Mouse (Mus musculus) right cerebral cortex, postnatal 14 days (tissue): ENCODE measurements at regions not wholly inside any gene's neighbourhood (a gene's known extent, or its start where the extent isn't known, plus 50 kb on each side); places are given as distances from the start of the nearest gene placed in this dataset.

Experiments
- DNase-seq: peaks from one replicate; pipeline ENCODE4 v3.0.0; 2022

DNA sequence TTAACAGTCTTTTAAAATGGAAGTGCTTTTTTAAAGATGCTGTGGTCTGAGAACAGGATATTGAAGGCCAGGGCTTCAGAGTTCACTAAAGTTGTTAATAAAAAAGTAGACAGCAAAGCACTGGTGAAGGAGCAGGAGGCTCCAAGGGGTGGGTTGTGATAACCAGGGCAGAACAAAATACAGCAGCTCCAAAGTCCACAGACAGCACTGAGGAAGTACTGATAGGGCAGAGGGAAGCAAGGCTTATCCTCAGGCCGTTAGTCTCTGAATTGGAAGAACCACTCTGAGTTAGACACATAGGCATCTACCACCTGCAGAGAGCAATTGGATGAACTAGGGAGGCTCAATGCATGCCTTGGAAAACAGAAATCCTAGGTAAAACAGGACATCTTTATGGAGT, 62.1 kb downstream of the P2ry1 start:
- DNase-seq: no peak

DNA sequence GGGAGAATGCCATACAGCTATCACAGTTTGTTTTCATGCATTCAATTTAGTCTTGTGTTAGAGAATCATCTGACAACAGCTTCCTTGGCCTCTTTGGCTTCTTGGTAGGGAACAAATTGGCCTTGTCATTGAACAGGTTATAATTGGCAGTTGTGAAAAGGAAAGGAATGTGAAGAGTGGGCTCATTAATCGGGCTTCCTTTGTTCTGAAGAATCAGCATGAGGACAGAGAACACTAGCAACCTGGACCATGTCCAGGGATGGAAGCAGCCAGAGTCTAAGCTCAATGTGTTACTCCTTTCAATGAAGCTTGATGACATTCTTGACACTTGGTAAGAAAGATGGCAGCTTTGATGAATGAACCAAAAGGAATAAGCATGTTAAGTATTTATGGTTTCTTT, 64.5 kb downstream of the P2ry1 start:
- no peak for DNase-seq

DNA sequence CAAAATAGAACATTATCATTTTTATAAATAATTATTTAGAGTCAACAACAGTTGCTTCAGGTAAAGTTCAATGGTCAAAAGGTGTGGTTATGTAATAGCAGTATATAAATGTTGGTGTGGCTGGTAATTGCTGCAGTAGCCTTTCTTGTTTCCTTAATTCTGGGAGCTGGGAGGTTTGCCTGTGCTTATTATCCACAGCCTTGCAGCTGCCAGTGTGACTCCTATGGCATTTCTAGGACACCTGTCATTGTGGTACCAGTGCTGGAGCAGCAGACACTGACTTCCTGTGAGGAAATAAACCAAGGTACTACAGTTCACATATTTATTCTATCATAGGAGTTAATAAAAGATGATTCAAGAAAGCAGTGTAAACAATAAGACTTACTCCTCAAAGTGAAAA, 65.6 kb downstream of the P2ry1 start:
- no peak for DNase-seq

DNA sequence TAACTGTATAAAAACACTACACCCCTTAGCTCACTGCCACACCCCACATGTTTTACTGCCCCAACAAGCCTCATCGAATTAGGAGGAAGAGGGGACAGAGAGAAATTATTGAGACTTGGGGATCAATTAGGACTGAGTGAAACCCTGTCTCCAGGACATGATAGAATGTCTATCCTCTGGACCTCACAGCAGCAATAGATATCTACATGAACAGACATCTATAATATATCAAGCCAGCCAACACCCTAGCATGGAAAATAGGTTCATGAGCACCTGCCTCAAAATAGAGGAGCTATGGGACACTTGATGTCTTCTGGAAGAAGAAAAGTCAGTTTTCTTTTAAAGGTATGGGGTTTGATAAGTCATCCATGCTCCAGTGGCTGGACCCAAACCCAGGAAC, 68.4 kb downstream of the P2ry1 start:
- DNase-seq: no peak

DNA sequence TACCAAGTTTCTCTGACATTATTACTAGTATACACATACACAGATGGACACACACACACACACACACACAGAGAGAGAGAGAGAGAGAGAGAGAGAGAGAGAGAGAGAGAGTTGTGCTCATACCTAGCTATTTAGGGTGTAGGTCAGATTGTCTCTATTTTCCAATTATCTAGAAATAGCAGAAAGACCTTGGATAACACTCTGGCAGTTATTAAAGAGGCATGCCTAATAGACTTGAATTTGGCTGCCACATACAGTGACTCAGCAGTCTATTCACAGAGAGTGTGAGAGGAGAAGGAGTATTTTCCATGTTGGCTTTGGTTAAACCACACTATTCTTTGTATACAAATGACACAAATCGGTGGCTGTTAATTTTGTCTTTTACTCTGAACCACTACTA, 69.7 kb downstream of the P2ry1 start:
- no peak for DNase-seq

DNA sequence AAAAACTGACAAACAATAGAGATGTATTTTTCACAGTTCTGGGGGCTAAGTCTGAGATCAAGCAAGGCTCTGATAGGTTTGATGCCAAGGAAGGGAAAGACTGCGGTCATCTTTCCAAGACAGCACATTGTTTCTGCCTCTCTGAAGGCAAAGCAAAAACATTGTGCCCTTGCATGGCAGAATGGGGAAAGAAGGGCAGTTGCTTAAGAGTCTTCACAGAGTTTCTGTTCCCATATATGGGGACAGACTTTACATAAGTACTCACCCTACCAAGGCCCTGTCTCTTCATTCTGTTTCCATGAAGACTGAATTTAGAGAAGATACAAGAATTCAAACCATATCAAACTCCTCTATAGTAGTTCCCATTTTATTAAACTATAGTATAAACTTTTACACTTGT, 70.5 kb downstream of the P2ry1 start:
- no peak for DNase-seq

DNA sequence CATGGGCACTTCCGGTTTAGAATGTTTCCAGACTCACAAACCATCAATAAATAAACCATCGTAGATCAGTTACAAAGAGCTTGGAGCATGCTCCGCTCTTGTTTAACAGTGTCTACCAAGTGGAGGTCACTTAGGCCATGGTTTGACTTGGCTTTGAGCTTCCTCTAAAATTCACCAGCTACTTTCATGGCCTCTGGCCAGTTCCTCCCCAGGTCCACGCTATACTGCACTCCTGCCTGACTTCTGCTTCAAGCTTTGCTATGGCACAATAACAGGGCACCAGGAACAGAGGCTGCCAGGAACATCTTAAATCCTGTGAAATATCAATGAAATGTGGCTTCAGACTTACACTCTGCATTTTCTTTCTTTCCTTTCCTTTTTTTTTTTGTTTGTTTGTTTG, 71.2 kb downstream of the P2ry1 start:
- DNase-seq: no peak

DNA sequence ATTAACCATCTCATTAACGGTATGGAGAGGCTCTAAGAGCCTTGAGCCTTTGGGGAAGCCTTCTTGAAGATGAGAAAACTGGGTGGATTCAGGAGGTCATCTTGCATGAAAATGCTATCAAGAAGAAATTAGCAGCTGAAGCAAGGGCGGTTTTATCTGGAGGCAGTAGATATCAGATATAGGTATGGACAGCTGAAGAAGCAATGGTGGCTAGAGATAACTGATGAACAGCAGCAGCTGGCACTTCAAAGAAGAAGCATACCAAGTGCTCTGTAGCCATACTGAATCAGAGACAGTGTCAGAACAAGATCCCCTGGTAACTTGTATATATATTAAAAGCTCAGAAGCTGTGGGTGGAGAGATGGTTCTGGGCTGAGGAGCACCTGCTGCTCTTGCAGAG, 73.2 kb downstream of the P2ry1 start:
- no peak for DNase-seq

DNA sequence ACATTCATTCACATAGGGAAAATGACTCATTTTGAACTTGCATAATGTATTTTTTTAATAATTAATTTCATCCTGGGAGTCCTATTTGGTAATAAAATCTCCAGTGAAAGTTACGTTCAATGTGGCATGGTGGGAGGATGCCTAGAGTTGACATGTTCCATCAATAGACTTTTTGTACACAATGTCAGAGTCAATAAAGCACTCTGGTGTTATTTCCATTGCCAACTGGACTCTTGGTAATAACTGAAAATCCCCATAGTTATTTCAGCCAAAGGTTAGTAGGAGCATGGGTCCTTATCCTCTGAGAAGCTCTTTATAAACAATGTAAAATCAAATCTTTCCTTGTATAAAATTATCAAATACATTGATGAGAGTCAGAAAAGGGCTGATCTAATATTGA, 87.3 kb downstream of the P2ry1 start:
- DNase-seq: no peak

DNA sequence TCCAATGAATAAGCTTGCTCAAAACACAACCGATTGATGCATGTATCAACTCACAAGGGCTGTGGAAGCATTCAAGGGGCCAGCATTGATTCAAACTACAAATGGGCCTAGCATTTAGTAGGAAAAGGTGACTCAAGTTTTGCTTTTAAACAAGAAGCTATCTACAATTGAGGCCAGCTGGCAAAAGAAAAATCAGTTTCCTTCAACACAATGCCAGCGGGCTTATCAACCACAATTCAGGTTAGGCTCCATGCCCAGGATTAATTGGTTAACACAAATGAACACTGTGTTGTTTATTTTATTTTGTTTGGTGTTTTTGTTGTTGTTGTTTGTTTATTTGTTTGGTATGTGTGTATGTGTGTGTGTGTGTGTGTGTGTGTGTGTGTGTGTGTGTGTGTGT, 89.4 kb downstream of the P2ry1 start:
- DNase-seq: no peak

DNA sequence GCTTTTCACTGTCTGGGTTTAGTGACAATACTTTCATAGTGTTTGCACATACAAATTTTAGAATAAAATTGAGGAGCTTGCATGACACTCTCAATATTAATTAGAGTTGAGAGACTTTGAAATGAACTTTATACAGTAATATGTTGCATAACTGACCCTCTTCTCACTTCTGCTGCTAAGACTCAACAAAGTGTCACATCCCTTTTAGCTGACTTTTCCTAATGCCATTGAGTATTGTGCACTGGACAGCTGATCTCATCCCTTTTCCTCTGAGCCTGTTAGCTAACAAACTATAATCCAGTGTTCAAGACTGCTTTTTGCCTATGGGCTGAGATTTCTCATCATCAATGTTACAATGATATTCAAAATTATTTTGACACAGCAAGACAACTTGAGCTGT, 113.8 kb downstream of the P2ry1 start:
- no peak for DNase-seq

DNA sequence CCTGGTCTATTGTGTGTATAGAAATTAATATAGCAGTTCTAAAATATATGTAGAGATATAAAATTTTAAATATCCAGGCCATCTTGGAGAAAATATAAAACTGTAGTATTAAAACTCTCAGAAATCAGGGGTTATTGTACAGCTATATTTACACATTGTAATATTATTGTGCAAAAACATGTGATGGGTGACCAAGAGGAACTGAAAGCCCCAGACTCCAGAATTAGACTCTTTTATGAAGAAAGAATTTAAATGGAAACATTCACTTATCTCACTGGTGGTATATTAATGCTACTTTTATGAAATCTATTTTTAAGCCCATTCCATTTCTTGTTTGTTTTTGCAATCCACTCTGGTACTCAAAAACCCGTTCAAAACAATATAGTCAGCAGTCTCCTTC, 130.5 kb downstream of the P2ry1 start:
- no peak for DNase-seq

DNA sequence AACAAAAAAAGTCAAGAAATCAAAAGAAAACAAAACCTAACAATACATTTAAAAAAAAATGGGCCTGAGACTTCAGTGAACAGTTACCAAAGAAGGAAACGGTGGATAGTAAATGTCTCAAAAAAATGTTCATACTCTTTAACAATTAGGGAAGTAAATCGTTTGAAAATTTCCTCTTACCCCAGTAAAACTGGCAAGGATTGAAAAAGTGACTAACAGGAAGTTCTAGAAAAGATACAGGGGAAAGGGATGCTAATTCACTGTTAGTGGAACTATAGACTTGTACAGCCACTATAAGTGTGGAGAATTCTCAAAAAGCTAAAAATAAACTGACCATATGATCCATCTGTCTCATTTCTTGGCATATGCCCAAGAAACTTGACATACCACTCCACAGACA, 151.5 kb downstream of the P2ry1 start:
- no peak for DNase-seq

DNA sequence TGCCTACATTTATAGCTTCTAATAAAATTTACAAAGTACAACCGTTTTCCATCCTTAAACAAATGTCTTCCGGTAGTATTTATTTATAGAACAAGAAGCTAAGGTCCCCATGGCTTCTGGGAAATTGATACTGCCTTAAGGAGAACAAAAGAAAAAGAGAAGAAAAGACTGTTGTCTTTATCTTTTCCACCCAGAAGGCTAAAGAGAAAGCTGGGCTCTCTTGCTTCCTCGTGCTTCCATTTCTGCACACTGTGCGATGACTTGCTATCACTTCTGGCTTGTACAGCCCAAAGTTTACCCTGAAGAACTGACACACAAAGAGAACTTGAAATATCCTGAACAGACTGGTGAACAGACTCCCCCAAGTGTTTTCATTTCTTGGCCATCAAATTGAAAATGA, 157.2 kb downstream of the P2ry1 start:
- no peak for DNase-seq

DNA sequence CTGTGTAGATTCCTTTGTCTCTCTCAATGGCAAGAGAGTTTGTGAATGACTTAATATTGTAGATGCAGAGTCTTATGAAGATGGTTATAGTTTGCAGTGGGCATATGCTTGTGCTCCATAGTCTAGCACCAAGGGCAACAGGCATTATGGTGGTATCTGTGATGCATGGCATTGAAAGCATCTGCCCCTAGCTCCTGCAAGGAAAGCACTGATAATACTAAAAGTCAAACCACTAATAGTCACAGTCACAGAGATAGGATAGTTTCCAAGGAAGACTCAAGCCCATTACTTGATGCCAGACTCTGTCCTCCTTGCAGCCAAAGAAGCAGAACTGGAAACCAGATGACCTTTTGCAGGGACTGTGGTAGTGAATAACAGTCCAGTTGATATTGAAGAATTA, 158.8 kb downstream of the P2ry1 start:
- DNase-seq: no peak

DNA sequence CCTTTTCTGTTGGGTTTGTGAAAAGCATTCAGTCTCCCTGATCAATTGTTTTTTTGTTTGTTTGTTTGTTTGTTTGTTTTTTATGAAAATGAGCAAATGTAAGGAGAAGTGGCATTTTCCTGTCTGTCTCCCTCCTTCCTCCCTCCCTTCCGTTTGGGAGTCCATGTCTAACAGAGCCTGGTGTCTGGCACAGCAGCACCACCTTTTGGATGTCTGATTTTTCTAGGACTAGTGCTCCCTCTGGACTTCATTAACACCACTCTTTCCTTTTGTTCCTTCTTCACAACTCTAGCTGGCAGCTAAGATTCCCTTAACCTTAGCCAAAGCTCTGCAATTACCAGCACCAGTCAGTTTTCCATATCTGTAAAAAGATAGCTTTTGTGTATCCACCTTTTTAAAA, 175.6 kb upstream of the Rap2b start:
- no peak for DNase-seq

DNA sequence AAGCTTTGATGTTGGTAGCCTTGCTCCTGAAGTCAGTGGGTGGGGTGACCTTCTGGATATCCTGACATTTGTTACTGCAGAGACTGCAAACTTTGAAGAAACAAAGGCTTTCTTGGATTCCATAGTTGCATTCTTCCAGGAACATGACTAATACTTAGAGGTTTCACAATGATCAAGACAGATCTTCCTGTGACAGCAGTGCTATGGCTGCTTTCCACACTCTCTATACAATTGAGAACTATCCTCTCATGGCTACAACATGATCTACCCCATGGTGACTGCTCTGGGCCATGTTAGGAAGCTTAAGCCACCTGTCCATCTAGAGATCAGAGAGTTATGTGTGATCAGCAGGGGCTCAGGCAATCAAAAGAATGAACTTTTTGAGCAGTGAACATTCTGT, 172.8 kb upstream of the Rap2b start:
- DNase-seq: no peak

DNA sequence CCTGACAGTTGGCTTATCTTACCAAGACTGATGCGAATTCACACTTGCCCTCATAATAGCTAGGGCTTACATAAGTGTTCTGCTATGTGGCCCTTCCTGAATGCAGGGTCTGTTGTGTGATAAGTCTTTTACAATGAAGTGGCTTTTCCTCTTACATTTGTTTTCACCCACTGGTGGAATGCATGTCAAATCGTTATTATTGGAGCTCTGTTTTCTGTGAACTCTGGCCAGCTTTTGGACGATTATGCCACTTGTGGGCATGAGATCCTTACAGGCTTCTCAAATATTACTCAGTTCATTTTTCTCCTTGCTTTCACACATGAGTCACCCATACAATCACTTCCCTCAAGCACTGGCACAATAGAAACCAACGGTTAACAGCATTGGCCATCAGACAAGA, 144.9 kb upstream of the Rap2b start:
- DNase-seq: no peak

DNA sequence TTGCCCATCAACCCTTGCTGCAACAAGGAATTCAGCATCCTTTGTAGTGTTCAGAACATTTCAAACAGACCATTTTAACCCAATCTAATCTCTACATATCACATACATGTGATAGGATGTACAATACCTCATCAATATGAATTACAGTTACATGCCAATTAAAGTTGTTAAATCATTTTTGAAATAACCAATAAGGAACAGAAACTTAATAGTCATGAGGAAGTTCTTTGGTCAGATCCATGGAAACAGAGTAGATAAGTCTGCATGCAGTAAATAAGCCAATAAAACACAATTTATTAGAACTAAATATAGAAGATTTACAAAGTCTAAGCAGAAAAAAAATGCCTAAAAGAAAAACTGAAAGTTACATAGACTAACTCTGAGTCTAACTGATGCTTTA, 136.9 kb upstream of the Rap2b start:
- DNase-seq: no peak

DNA sequence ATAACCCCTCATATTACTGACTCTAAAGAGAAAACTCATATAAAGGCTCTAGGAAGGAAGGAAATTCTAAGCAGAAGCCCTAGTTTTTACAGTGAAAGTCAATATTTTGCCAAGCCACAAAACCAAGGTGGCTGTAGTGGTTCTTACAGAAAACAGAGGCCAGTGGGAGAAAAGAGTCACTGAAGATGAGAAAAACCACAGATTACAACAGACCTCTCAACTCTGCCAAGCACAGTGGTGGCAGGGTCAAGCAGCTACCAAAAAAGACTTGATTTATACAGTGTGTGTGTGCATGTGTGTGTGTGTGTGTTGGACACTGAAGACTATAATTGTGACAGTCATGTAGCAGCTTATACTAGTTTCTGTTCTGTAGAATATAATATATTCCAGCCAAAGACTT, 136.4 kb upstream of the Rap2b start:
- DNase-seq: no peak

DNA sequence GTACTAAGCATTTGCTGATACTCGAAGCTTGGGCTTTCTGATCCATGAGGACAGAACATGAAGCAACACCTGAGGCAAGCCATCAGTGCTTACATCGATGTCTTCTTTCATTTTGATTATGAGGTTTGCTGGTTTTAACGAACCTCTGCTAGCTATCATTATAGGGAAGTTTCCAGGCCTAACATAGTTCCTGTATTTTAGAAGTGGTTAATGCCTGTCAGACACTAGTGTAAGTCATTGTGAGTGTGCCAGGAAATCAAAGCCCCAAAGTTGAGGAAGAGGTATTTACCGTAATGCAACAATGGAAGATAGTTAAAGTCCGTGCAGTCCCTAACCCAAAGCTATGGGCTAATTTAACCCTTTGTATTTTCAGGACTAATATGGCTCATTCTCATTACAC, 120.1 kb upstream of the Rap2b start:
- DNase-seq: no peak

DNA sequence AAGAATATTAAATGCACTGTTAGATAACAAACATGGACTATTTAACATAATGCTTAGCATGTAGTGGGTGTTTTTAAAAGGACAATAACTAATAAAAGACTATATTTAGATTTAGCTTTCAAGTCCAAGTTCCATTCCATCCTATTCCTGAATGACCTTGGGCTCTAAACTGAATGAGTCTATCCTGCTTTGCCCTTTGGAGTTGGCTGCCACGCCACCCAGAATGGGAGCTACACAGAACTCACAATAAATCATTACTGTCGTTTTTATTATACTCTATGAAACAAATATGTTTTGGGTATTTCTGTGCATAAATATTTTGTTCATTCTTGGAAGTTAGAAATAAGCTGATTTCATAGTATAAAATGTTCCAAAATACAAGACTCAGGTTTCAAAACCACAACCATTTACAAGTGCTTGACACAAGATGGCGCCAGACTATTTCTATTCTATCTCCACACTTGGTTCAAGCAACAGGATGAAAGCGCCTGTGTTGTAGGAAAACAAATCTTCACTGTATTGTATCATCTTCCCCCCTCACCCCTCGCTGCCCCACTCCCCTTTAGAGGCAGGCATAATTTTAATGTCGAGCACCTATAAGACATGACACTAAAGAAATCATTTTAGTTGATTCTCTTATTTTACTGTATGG, 117.4 kb upstream of the Rap2b start:
- DNase-seq: peak; percentile 25

DNA sequence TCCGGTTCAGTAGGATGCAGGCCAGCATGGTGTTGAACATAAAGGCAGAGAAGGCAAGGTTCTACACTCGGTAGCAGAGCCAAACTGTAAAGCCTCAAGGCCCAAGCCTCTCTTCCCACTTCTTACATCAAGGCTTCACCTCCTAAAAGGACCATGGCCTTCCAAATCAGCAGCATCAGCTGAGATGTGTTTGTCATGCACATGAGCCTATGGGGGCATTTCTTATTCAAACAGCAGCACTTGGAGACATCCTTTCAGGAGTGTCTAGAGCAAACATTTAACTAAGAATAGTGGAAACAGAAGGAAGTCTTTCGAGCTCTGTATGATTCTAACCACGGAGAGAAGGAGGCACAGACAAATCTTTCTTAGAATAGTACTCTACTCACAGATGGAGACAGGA, 115.0 kb upstream of the Rap2b start:
- DNase-seq: no peak

DNA sequence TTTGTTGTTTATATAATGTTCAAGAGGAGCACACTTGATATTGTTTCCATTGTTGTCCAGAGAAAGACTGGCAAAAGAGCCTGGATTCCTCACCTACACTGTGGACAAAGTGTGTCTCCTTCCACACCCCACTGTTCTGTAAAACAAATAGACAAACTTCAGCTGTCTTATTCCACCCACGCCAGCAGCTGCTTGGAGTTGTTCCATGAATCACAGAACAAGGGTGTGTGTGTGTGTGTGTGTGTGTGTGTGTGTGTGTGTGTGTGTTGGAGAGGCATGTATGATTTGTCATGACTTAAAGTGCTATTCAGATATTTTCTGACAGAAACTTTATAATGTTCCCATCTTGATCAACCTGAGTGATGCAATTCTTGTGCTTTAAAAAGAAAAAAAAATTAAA, 114.1 kb upstream of the Rap2b start:
- no peak for DNase-seq

DNA sequence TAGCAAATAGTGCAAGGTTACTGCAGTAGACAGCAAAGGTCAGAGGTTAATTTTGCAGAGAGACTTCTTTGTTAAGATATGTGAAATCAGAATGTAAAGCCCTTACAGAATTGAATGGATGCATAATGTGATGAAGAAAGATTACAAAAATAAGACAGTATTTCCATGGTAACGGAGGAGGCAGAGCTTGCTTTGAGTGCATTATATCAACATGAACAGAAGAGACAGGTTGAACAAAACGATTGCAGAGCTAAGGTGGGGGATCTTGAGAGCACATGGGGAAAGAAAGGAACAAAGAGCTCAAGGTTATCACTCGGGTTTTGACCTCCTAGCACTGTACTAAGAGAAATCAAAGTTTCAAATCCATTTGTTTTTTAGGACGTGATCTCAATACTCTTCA, 106.2 kb upstream of the Rap2b start:
- no peak for DNase-seq

DNA sequence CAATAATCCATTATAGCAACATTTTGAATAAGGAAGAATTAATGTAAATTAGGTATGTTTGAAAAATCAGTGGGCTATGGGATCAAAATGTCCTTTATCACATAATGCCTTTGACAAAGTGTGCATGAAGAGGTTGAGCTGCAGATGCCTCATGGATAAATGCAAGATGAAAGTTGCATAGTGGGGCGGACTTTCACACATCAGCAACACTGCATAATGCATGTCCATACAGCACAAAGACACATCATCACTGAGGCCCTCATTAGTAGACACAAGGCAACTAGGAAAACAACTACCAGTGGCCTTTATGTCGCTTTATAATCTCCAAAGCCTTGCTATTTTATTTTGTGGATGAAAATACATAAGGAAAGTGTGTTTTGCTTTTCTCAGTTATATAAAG, 105.8 kb upstream of the Rap2b start:
- no peak for DNase-seq
